Mouse (Mus musculus): Measurements from ENCODE around the gene Morn1. TPM values are rescaled to one million over a fixed set of nuclear protein-coding genes. Genes with fewer than 3 reads are reported as not detected.

The Morn1 gene
- polyA plus RNA-seq, 1 experiment from 2014 or later, result 1.1 TPM

GRCm38 (mm10) chr4:155178274-155178673 is 91.9 kb downstream of the Morn1 start:
- Histone ChIP-seq H3K4me2 (ENCODE audit: low read depth, low read length) (no peak overlapping the region), H3K27me3 (ENCODE audit: control insufficient read depth, insufficient read depth, low read depth, low read length) (no peaks in the 10 kb centered on the region), H3K9me3 (replicated peaks; ENCODE audit: control insufficient read depth, low read length) (no peaks in the 10 kb centered on the region), H3K36me3 (ENCODE audit: control insufficient read depth, insufficient read depth) (no peaks in the 10 kb centered on the region; the same call in 1 of the 2 replicates), H3K4me3 (ENCODE audit: low read depth, low read length) (no peak overlapping the region), H3K9ac (ENCODE audit: low read depth, low read length) (no peak overlapping the region; the same call in 1 of the 2 replicates), H3K4me1 (ENCODE audit: control insufficient read depth, low read depth, low read length) (peaks cover 35% of the 10 kb centered on the region), H3K27ac (ENCODE audit: low read length) (peak overlapping the region; percentile 56)
- WGBS (ENCODE audit: insufficient replicate concordance), result 8% methylated on average over 6 of the region's 6 CpGs
- ATAC-seq (ENCODE audit: low read depth), result 0 out of 2 replicates have a peak, but pooled peaks have one; percentile 42

GRCm38 (mm10) chr4:155178981-155179512 is 92.7 kb downstream of the Morn1 start:
- 17% methylated on average over 3 of the region's 3 CpGs for WGBS (ENCODE audit: insufficient replicate concordance)
- no peak overlapping the region for H3K9ac ChIP-seq (ENCODE audit: low read depth, low read length)
- no peaks in the 10 kb centered on the region for H3K9me3 ChIP-seq (replicated peaks; ENCODE audit: control insufficient read depth, low read length)
- peaks cover 27% of the 10 kb centered on the region for H3K4me1 ChIP-seq (ENCODE audit: control insufficient read depth, low read depth, low read length)
- H3K27me3 ChIP-seq (ENCODE audit: control insufficient read depth, insufficient read depth, low read depth, low read length), result no peaks in the 10 kb centered on the region
- H3K4me2 ChIP-seq (ENCODE audit: low read depth, low read length), result no peak overlapping the region
- H3K4me3 ChIP-seq (ENCODE audit: low read depth, low read length), result no peak overlapping the region
- peak overlapping the region; percentile 56 for H3K27ac ChIP-seq (ENCODE audit: low read length)
- no peaks in the 10 kb centered on the region; the same call in 1 of the 2 replicates for H3K36me3 ChIP-seq (ENCODE audit: control insufficient read depth, insufficient read depth)
- 0 out of 2 replicates have a peak, but pooled peaks have one; percentile 36 for ATAC-seq (ENCODE audit: low read depth)

DNA sequence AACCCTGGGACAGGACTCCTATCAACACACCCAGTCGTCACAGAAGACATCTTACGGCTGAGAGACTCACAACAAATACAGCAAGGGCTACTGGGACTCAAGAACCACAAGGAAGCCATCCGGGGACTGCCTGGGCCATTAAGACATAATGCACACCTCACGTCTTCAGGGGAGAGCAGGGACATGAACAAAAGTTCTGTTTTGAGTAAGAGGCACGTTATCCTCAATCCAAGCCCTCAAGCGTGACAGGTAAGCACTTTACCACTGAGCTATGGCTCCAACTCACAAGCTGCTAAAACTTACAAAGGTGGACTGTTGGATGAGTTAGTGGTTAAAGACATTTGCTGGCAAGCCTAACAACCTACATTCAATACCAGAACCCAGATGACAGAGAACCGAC is 96.8 kb downstream of the Morn1 start:
- Histone ChIP-seq H3K4me1 (ENCODE audit: control insufficient read depth, low read depth, low read length) (peaks cover 31% of the 10 kb centered on the region), H3K9ac (ENCODE audit: low read depth, low read length) (no peak overlapping the region), H3K36me3 (ENCODE audit: control insufficient read depth, insufficient read depth) (no peaks in the 10 kb centered on the region), H3K27me3 (ENCODE audit: control insufficient read depth, insufficient read depth, low read depth, low read length) (no peaks in the 10 kb centered on the region), H3K9me3 (replicated peaks; ENCODE audit: control insufficient read depth, low read length) (no peaks in the 10 kb centered on the region), H3K4me2 (ENCODE audit: low read depth, low read length) (no peak overlapping the region), H3K4me3 (ENCODE audit: low read depth, low read length) (no peak overlapping the region), H3K27ac (ENCODE audit: low read length) (no peak overlapping the region)
- no peak for ATAC-seq (ENCODE audit: low read depth)
- 64% methylated on average over 7 of the region's 7 CpGs for WGBS (ENCODE audit: insufficient replicate concordance)

- Histone ChIP-seq H3K4me3 (ENCODE audit: low read depth, low read length) (no peak overlapping the region), H3K9ac (ENCODE audit: low read depth, low read length) (no peak overlapping the region), H3K27ac (ENCODE audit: low read length) (no peak overlapping the region), H3K9me3 (replicated peaks; ENCODE audit: control insufficient read depth, low read length) (no peaks in the 10 kb centered on the region), H3K4me2 (ENCODE audit: low read depth, low read length) (no peak overlapping the region), H3K27me3 (ENCODE audit: control insufficient read depth, insufficient read depth, low read depth, low read length) (no peaks in the 10 kb centered on the region), H3K4me1 (ENCODE audit: control insufficient read depth, low read depth, low read length) (peaks cover 25% of the 10 kb centered on the region), H3K36me3 (ENCODE audit: control insufficient read depth, insufficient read depth) (no peaks in the 10 kb centered on the region)
- 63% methylated on average over 18 of the region's 18 CpGs for WGBS (ENCODE audit: insufficient replicate concordance)
- no peak for ATAC-seq (ENCODE audit: low read depth)
Observed at GRCm38 (mm10) chr4:155184248-155185070, 98.1 kb downstream of the Morn1 start.

DNA sequence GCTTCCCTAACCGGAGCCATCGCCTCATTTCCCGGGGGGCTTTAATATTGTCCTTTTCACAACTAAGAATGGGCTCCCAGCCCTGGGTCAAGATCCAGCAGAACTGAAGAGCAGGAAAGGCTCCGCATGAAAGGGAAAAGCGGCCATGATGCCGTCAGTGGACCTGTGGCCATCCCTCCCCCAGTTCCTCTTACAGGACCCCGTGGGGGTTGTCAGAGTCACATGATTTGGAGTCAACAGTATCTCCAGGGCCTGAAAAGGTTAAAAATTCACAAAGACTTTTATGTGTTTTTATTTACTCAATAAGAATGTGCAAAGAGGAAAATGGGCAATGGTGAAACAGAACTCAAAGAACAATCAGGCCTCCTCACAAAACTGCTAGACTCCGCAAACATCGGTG is 99.5 kb downstream of the Morn1 start:
- ATAC-seq (ENCODE audit: low read depth), result no peak
- WGBS (ENCODE audit: insufficient replicate concordance), result 75% methylated on average over 9 of the region's 9 CpGs
- H3K4me1 ChIP-seq (ENCODE audit: control insufficient read depth, low read depth, low read length), result peaks cover 32% of the 10 kb centered on the region

DNA sequence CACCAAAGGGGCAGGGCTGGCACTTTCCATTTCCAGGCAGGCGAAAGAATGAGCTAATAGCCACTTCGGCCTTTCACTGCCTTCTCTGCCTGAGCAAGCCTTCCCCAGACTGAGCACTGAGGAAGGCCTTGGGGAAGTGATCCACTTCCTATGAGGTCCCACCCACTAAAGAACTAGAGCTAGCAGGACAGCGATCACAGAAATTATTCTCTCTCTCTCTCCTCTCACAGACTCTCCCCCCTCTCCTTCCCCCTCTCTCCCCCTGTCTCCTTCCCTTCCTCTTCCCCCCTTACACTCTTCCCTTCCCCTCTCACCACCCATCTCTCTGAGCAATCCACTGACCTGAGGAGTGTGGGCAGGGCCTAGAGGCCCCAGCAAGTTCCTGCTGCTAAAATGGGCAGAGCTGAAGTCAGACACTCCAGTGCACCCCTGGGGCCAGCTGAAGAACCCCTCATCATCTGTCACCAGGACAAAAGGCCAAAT is 100.9 kb downstream of the Morn1 start:
- no peaks in the 10 kb centered on the region for H3K27me3 ChIP-seq (ENCODE audit: control insufficient read depth, insufficient read depth, low read depth, low read length)
- no peak for ATAC-seq (ENCODE audit: low read depth)
- no peaks in the 10 kb centered on the region for H3K36me3 ChIP-seq (ENCODE audit: control insufficient read depth, insufficient read depth)
- peak overlapping the region; percentile 12; the same call in 1 of the 2 replicates for H3K27ac ChIP-seq (ENCODE audit: low read length)
- H3K9ac ChIP-seq (ENCODE audit: low read depth, low read length), result no peak overlapping the region
- H3K4me1 ChIP-seq (ENCODE audit: control insufficient read depth, low read depth, low read length), result peaks cover 32% of the 10 kb centered on the region
- H3K9me3 ChIP-seq (replicated peaks; ENCODE audit: control insufficient read depth, low read length), result no peaks in the 10 kb centered on the region
- H3K4me3 ChIP-seq (ENCODE audit: low read depth, low read length), result no peak overlapping the region
- H3K4me2 ChIP-seq (ENCODE audit: low read depth, low read length), result no peak overlapping the region
- whole genome bisulfite sequencing (ENCODE audit: insufficient replicate concordance), result 29% methylated on average over 3 of the region's 3 CpGs

More for the DNA sequence above, 99.5 kb downstream of the Morn1 start:
- H3K9me3 ChIP-seq (replicated peaks; ENCODE audit: control insufficient read depth, low read length), result no peaks in the 10 kb centered on the region
- H3K36me3 ChIP-seq (ENCODE audit: control insufficient read depth, insufficient read depth), result no peaks in the 10 kb centered on the region
- H3K27ac ChIP-seq (ENCODE audit: low read length), result no peak overlapping the region
- no peak overlapping the region for H3K4me3 ChIP-seq (ENCODE audit: low read depth, low read length)
- H3K27me3 ChIP-seq (ENCODE audit: control insufficient read depth, insufficient read depth, low read depth, low read length), result no peaks in the 10 kb centered on the region
- no peak overlapping the region for H3K9ac ChIP-seq (ENCODE audit: low read depth, low read length)
- H3K4me2 ChIP-seq (ENCODE audit: low read depth, low read length), result no peak overlapping the region

- H3K4me1 ChIP-seq (ENCODE audit: control insufficient read depth, low read depth, low read length), result peaks cover 32% of the 10 kb centered on the region
- no peak overlapping the region for H3K4me2 ChIP-seq (ENCODE audit: low read depth, low read length)
- H3K4me3 ChIP-seq (ENCODE audit: low read depth, low read length), result no peak overlapping the region
- no peak overlapping the region for H3K27ac ChIP-seq (ENCODE audit: low read length)
- 36% methylated on average over 8 of the region's 8 CpGs for WGBS (ENCODE audit: insufficient replicate concordance)
- H3K9ac ChIP-seq (ENCODE audit: low read depth, low read length), result no peak overlapping the region
- H3K9me3 ChIP-seq (replicated peaks; ENCODE audit: control insufficient read depth, low read length), result no peaks in the 10 kb centered on the region
- H3K27me3 ChIP-seq (ENCODE audit: control insufficient read depth, insufficient read depth, low read depth, low read length), result no peaks in the 10 kb centered on the region
- no peaks in the 10 kb centered on the region for H3K36me3 ChIP-seq (ENCODE audit: control insufficient read depth, insufficient read depth)
- ATAC-seq (ENCODE audit: low read depth), result peak; percentile 35
Observed at GRCm38 (mm10) chr4:155188341-155188740, 102.0 kb downstream of the Morn1 start.

GRCm38 (mm10) chr4:155188803-155189202 is 102.4 kb downstream of the Morn1 start:
- no peak overlapping the region for H3K27ac ChIP-seq (ENCODE audit: low read length)
- no peak overlapping the region for H3K4me2 ChIP-seq (ENCODE audit: low read depth, low read length)

DNA sequence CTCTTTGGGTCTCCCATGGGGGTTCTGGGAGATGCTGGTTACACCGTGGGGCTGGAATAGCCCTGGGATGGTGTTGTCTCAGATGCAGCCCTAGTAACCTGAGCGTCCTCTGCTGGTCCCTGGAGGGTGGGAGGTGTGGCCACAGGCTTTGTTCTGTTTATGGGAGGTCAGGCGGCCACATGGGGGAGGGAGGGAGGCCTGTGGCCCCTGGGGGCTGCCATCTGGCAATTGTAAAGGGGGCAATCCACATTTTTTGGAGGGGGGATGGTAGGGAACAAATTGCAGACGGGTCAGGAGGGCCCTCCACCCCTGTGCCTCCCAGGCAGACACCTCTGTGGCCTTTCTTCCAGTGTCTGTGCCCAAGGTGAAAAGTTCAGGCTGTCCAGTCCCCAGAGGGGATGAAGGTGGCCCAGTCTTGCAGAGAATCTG is 103.3 kb downstream of the Morn1 start:
- WGBS (ENCODE audit: insufficient replicate concordance), result 34% methylated on average over 4 of the region's 4 CpGs
- ATAC-seq (ENCODE audit: low read depth), result no peak
- H3K9me3 ChIP-seq (replicated peaks; ENCODE audit: control insufficient read depth, low read length), result no peaks in the 10 kb centered on the region
- no peak overlapping the region for H3K4me3 ChIP-seq (ENCODE audit: low read depth, low read length)
- H3K36me3 ChIP-seq (ENCODE audit: control insufficient read depth, insufficient read depth), result no peaks in the 10 kb centered on the region
- H3K4me2 ChIP-seq (ENCODE audit: low read depth, low read length), result no peak overlapping the region
- H3K4me1 ChIP-seq (ENCODE audit: control insufficient read depth, low read depth, low read length), result peaks cover 32% of the 10 kb centered on the region
- H3K27me3 ChIP-seq (ENCODE audit: control insufficient read depth, insufficient read depth, low read depth, low read length), result no peaks in the 10 kb centered on the region
- no peak overlapping the region for H3K9ac ChIP-seq (ENCODE audit: low read depth, low read length)
- no peak overlapping the region for H3K27ac ChIP-seq (ENCODE audit: low read length)

More at GRCm38 (mm10) chr4:155188803-155189202, 102.4 kb downstream of the Morn1 start:
- ATAC-seq (ENCODE audit: low read depth), result no peak
- no peaks in the 10 kb centered on the region for H3K36me3 ChIP-seq (ENCODE audit: control insufficient read depth, insufficient read depth)
- H3K9me3 ChIP-seq (replicated peaks; ENCODE audit: control insufficient read depth, low read length), result no peaks in the 10 kb centered on the region
- H3K4me1 ChIP-seq (ENCODE audit: control insufficient read depth, low read depth, low read length), result peaks cover 32% of the 10 kb centered on the region
- H3K9ac ChIP-seq (ENCODE audit: low read depth, low read length), result no peak overlapping the region
- no peaks in the 10 kb centered on the region for H3K27me3 ChIP-seq (ENCODE audit: control insufficient read depth, insufficient read depth, low read depth, low read length)
- no peak overlapping the region for H3K4me3 ChIP-seq (ENCODE audit: low read depth, low read length)

All from liver, embryonic 16.5 days (tissue).